In the genomic region with DNA sequence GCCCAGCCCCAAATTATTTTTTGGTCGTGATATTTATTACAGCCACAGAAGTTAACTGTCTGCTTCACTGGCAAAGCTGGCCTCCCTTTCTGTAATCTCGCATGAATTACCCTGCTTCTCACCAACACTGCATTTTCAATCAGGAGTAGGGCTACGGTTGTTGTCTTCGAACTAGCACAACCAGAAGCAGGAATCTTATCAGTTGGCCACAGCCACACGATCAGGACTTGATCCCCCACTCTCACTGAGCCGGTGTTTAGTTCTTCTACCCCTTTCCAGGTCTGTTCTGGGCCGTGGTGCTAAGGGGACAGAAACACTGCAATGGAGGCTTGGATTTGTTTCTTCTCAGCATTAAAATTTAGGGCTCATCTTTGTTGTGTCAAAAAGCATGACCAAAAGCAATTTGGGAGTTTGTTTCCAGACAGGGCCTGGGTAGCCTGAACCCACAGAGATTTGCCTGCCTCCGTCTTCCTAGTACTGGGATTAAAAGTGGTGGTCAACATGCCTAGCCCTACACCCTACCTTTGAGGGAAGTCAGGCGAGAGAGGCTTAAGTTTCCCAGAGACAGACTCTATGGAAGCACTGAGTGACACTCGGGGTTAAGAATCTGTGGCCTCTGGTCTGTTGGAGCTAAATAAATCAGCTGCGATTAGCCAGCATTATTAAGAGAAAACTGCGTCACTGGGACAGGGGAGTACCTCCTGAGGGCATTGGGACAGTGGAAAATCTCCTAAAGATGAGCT, we compare ENCODE assay signal across 19 mouse cellular contexts. TPM values are rescaled to one million over a fixed set of nuclear protein-coding genes. Genes with fewer than 3 reads are reported as not detected.
DNase-seq lines count a peak whose midpoint lies in the region; ATAC-seq and TF ChIP-seq lines count a peak whose summit lies in the region.
"Had no signal": no experiment of that assay in that cellular context is flagged by ENCODE, and none has a peak within 500 bp of the region (broad histone marks: within the 10 kb centered on the region; RNA-seq: fewer than 3 reads in every experiment).

No protein-coding gene starts in this region.

- peaks cover 22% of the 10 kb centered on the region for H3K4me1 ChIP-seq in limb, embryonic 15.5 days
- H3K4me1 ChIP-seq in limb, embryonic 10.5 days = peaks cover 4% of the 10 kb centered on the region; the same call in 1 of the 2 replicates
- no peaks in the 10 kb centered on the region; the same call in none of the 2 replicates for H3K4me1 ChIP-seq in intestine, postnatal 0 days (replicated peaks; ENCODE audit: control insufficient read depth, insufficient read depth, low read length)

- peak; percentile 33 for DNase-seq in CD4-positive, CD25-positive, alpha-beta regulatory T cell, adult 2 months (ENCODE audit: low read depth, low spot score)
- no peak for DNase-seq in limb, embryonic 10.5 days (ENCODE audit: low spot score)
- DNase-seq in cerebellum, adult 18-20 months = no peak
- DNase-seq in ovary, postnatal 14 days (ENCODE audit: low spot score) = no peak
- DNase-seq: cerebellum, adult 11 months; heart, postnatal 10 days; lung, adult 2 months; thymus, postnatal 25 days had no signal

- no peaks in the 10 kb centered on the region for H3K9me3 ChIP-seq in limb, embryonic 15.5 days
- no peaks in the 10 kb centered on the region for H3K9me3 ChIP-seq in limb, embryonic 10.5 days (replicated peaks)
- no peaks in the 10 kb centered on the region for H3K9me3 ChIP-seq in intestine, postnatal 0 days (ENCODE audit: control insufficient read depth)
- H3K9me3 ChIP-seq: hindbrain, embryonic 15.5 days; kidney, embryonic 15.5 days had no signal

- no peak for TF ChIP-seq CTCF in intestine, postnatal 0 days (IDR thresholded peaks at IDR 0.05; ENCODE audit: low read depth)

- no peak overlapping the region for H3K4me3 ChIP-seq in limb, embryonic 15.5 days
- no peak overlapping the region for H3K4me3 ChIP-seq in limb, embryonic 10.5 days
- H3K4me3 ChIP-seq in intestine, postnatal 0 days (ENCODE audit: low read depth, low read length) = no peak overlapping the region
- H3K4me3 ChIP-seq: hindbrain, embryonic 15.5 days; kidney, embryonic 15.5 days; layer of hippocampus, adult 2 months; myocyte had no signal

- H3K4me2 ChIP-seq in limb, embryonic 15.5 days = no peak overlapping the region
- no peak overlapping the region for H3K4me2 ChIP-seq in intestine, postnatal 0 days (replicated peaks; ENCODE audit: low read depth)
- H3K4me2 ChIP-seq: hindbrain, embryonic 15.5 days; kidney, embryonic 15.5 days had no signal

- H3K9ac ChIP-seq in limb, embryonic 15.5 days = no peak overlapping the region
- no peak overlapping the region for H3K9ac ChIP-seq in intestine, postnatal 0 days (ENCODE audit: low read depth, low read length)
- H3K9ac ChIP-seq: hindbrain, embryonic 15.5 days; kidney, embryonic 15.5 days had no signal

- H3K36me3 ChIP-seq in limb, embryonic 15.5 days = peaks cover 36% of the 10 kb centered on the region
- peaks cover 44% of the 10 kb centered on the region for H3K36me3 ChIP-seq in limb, embryonic 10.5 days
- peaks cover 31% of the 10 kb centered on the region for H3K36me3 ChIP-seq in intestine, postnatal 0 days (ENCODE audit: control insufficient read depth, insufficient read depth)

- H3K27me3 ChIP-seq in limb, embryonic 15.5 days = no peaks in the 10 kb centered on the region
- H3K27me3 ChIP-seq in limb, embryonic 10.5 days (ENCODE audit: low read depth, poor library complexity, severe bottlenecking) = no peaks in the 10 kb centered on the region
- H3K27me3 ChIP-seq in intestine, postnatal 0 days (replicated peaks; ENCODE audit: control insufficient read depth, insufficient read depth, low read length) = no peaks in the 10 kb centered on the region
- H3K27me3 ChIP-seq: hindbrain, embryonic 15.5 days; kidney, embryonic 15.5 days had no signal

- no peak for ATAC-seq in CD4-positive, CD25-positive, alpha-beta regulatory T cell, adult 4 months
- ATAC-seq in limb, embryonic 15.5 days (ENCODE audit: insufficient number of reproducible peaks, low FRiP score, low TSS enrichment, low read depth) = no peak
- ATAC-seq in intestine, postnatal 0 days = no peak
- peak; percentile 50 for ATAC-seq in megakaryocyte-erythroid progenitor cell, adult 5-6 weeks (replicated peaks; ENCODE audit: low FRiP score, low TSS enrichment, poor library complexity, severe bottlenecking)

- 0 out of 2 replicates have a peak overlapping the region, but pooled peaks have one; percentile 13 for H3K27ac ChIP-seq in limb, embryonic 15.5 days
- H3K27ac ChIP-seq in limb, embryonic 10.5 days = no peak overlapping the region
- H3K27ac ChIP-seq in intestine, postnatal 0 days (ENCODE audit: low read depth, low read length) = peak overlapping the region; percentile 28; the same call in 1 of the 2 replicates
- H3K27ac ChIP-seq: hindbrain, embryonic 15.5 days; kidney, embryonic 15.5 days; layer of hippocampus, adult 2 months had no signal

- 80% methylated on average over 12 of the region's 12 CpGs for WGBS in limb, embryonic 15.5 days
- 90% methylated on average over 12 of the region's 12 CpGs for WGBS in limb, embryonic 10.5 days
- WGBS in intestine, postnatal 0 days = 69% methylated on average over 12 of the region's 12 CpGs

RNA-seq across cellular contexts. Expression of a gene that starts 34.4 kb away (rescaled TPM):
- 1 to 10 TPM; 3.5 to 4.2 TPM for polyA plus RNA-seq in CD4-positive, CD25-positive, alpha-beta regulatory T cell, adult 4 months (2017; shearing (Covaris generic))
- 13.8 and 15.4 TPM in 2 replicates for polyA plus RNA-seq in limb, embryonic 15.5 days (2015; fragmentation: Nextera tagmentation; extraction: Ambion mirVana)
- 6.0 and 8.8 TPM in 2 replicates for polyA plus RNA-seq in limb, embryonic 10.5 days (2016; fragmentation: Nextera tagmentation; extraction: Ambion mirVana)
- polyA plus RNA-seq in intestine, postnatal 0 days (2015; fragmentation: Nextera tagmentation; extraction: Ambion mirVana) = 1.5 and 2.0 TPM in 2 replicates
- total RNA-seq in megakaryocyte-erythroid progenitor cell, adult 5-6 weeks (2014; fragmentation: Nextera tagmentation) = not detected in 2 replicates
- 0.08 TPM in 1 of 2 replicates, not detected in the other for total RNA-seq in megakaryocyte-erythroid progenitor cell, adult 5-6 weeks (2017)
- total RNA-seq: common myeloid progenitor, adult 5-6 weeks; granulocyte monocyte progenitor cell, adult 5-6 weeks had no signal
- polyA plus RNA-seq: myocyte had no signal

RNA-seq across cellular contexts. Expression of a gene that starts 46.8 kb away (rescaled TPM):
- polyA plus RNA-seq in CD4-positive, CD25-positive, alpha-beta regulatory T cell, adult 4 months (2017; shearing (Covaris generic)) = 100 to 1,000 TPM in 1 of 2 experiments, 10 to 100 TPM in 1; 64.6 to 103 TPM
- 83.8 and 98.1 TPM in 2 replicates for polyA plus RNA-seq in limb, embryonic 15.5 days (2015; fragmentation: Nextera tagmentation; extraction: Ambion mirVana)
- 71.1 and 87.1 TPM in 2 replicates for polyA plus RNA-seq in limb, embryonic 10.5 days (2016; fragmentation: Nextera tagmentation; extraction: Ambion mirVana)
- polyA plus RNA-seq in intestine, postnatal 0 days (2015; fragmentation: Nextera tagmentation; extraction: Ambion mirVana) = 113 and 131 TPM in 2 replicates
- 46.4 and 53.7 TPM in 2 replicates for total RNA-seq in megakaryocyte-erythroid progenitor cell, adult 5-6 weeks (2014; fragmentation: Nextera tagmentation)
- 98.0 and 124 TPM in 2 replicates for total RNA-seq in megakaryocyte-erythroid progenitor cell, adult 5-6 weeks (2017)

RNA-seq across cellular contexts. Expression of a gene that starts 53.6 kb away (rescaled TPM):
- polyA plus RNA-seq in CD4-positive, CD25-positive, alpha-beta regulatory T cell, adult 4 months (2017; shearing (Covaris generic)) = not detected
- polyA plus RNA-seq in limb, embryonic 15.5 days (2015; fragmentation: Nextera tagmentation; extraction: Ambion mirVana) = 1.5 and 1.7 TPM in 2 replicates
- polyA plus RNA-seq in limb, embryonic 10.5 days (2016; fragmentation: Nextera tagmentation; extraction: Ambion mirVana) = 0.68 and 1.5 TPM in 2 replicates
- polyA plus RNA-seq in intestine, postnatal 0 days (2015; fragmentation: Nextera tagmentation; extraction: Ambion mirVana) = 1.8 and 1.9 TPM in 2 replicates
- 1.2 and 4.1 TPM in 2 replicates for total RNA-seq in megakaryocyte-erythroid progenitor cell, adult 5-6 weeks (2014; fragmentation: Nextera tagmentation)
- 0.42 and 1.5 TPM in 2 replicates for total RNA-seq in megakaryocyte-erythroid progenitor cell, adult 5-6 weeks (2017)
- polyA plus RNA-seq: activated CD4-positive, CD25-positive, alpha-beta regulatory T cell, adult 4 months; myocyte had no signal
